Comparison of ENCODE assay signal across 22 mouse cellular contexts in genomic region chr3:79493064-79493463, GRCm38 (mm10).
"Had no signal": no experiment of that assay in that cellular context is flagged by ENCODE, and none has a peak within 500 bp of the region (broad histone marks: within the 10 kb centered on the region; RNA-seq: fewer than 3 reads in every experiment).

No protein-coding gene starts in this region.

- H3K27ac ChIP-seq: intestine, embryonic 15.5 days; limb, embryonic 10.5 days; limb, embryonic 13.5 days; liver, embryonic 12.5 days; liver, embryonic 15.5 days; midbrain, embryonic 10.5 days; midbrain, embryonic 13.5 days; neural tube, embryonic 13.5 days had no signal

- H3K4me1 ChIP-seq: intestine, embryonic 15.5 days; limb, embryonic 13.5 days; liver, embryonic 12.5 days; liver, embryonic 15.5 days; midbrain, embryonic 10.5 days; midbrain, embryonic 13.5 days; neural tube, embryonic 13.5 days had no signal

- H3K4me2 ChIP-seq: intestine, embryonic 15.5 days; limb, embryonic 13.5 days; liver, embryonic 12.5 days; liver, embryonic 15.5 days; lung, embryonic 14.5 days; midbrain, embryonic 13.5 days; neural tube, embryonic 13.5 days had no signal

- ATAC-seq: intestine, embryonic 15.5 days; liver, embryonic 12.5 days; midbrain, embryonic 13.5 days; midbrain, embryonic 16.5 days had no signal

- H3K27me3 ChIP-seq: intestine, embryonic 15.5 days; limb, embryonic 13.5 days; liver, embryonic 12.5 days; liver, embryonic 15.5 days; megakaryocyte, embryonic 14.5 days; midbrain, embryonic 13.5 days; neural tube, embryonic 13.5 days had no signal

- H3K4me3 ChIP-seq: intestine, embryonic 15.5 days; limb, embryonic 10.5 days; limb, embryonic 13.5 days; liver, embryonic 12.5 days; liver, embryonic 15.5 days; megakaryocyte, embryonic 14.5 days; midbrain, embryonic 10.5 days; midbrain, embryonic 13.5 days; myocyte; neural tube, embryonic 13.5 days had no signal

- H3K9ac ChIP-seq: intestine, embryonic 15.5 days; limb, embryonic 13.5 days; liver, embryonic 12.5 days; liver, embryonic 15.5 days; lung, embryonic 14.5 days; midbrain, embryonic 13.5 days; neural tube, embryonic 13.5 days had no signal

- H3K9me3 ChIP-seq: intestine, embryonic 15.5 days; limb, embryonic 10.5 days; limb, embryonic 13.5 days; liver, embryonic 12.5 days; liver, embryonic 15.5 days; megakaryocyte, embryonic 14.5 days; midbrain, embryonic 10.5 days; midbrain, embryonic 13.5 days; neural tube, embryonic 13.5 days had no signal

- DNase-seq: kidney, adult 11 months; kidney, adult 8-10 months; kidney, postnatal 14 days; kidney, postnatal 4 days; liver; lung, embryonic 14.5 days; retina, postnatal 1 day; right cerebral cortex, postnatal 25 days; spleen, adult 18-20 months; thymus, adult 18-20 months; thymus, postnatal 36 days had no signal
